Mouse (Mus musculus) cerebellum, postnatal 10 days (tissue): Measurements from ENCODE around the gene Tmem198b.
"Not testable (repeated sequence)": the region's sequence is repeated elsewhere in the genome, so short reads cannot be mapped to it uniquely, and the experiment has no call there.

ENCODE experiments used
- DNase-seq, 2 experiments: peaks; one replicate each; pipeline ENCODE4 v3.0.0; 2021; ENCODE audit warnings: mixed read lengths in 2 of 2

The Tmem198b gene

DNA sequence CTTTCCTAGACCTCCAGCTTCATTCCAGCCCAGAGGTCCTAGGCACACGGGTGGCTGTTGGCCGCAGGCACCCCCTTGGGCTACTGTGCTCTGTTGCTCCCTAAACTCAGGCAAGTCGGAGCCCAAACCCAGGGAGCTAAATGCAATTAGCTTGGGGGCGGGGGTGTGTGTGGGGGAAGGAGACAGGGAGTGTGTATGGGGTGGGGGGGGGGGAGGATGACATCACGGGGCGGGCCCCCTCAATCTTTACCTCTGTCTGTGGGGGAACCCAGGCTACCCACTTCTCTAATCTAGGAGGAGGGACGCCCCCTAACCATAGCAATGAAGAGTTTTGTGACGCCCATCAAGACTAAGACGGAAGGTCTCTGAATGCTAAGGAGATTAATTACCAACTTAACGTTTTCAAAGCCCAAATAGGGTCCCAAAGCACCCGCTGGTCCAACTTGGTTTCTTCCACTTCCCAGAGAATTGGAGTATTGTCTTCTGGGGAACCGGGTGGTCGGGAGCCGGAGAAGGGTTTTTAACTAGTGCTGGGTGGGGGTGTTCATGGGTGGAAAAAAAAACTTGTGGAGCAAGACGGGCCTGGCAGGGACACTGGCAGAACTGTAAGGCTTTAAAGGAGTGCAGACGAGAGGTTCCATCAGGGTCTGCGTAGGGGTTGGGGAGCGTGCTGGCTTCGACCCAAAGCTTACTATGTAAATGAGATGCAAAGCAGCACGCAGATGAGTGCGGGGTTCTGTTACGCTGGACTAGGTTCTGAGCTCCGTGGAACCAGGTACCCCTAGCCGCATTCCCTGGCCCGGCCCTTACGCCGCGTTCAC, at the start of gene Tmem198b:
TSS of gene Tmem198b (minus strand) at position 100 of the 821 bp plus-strand sequence.
- DNase-seq: peak; percentile 83 to 88

DNA sequence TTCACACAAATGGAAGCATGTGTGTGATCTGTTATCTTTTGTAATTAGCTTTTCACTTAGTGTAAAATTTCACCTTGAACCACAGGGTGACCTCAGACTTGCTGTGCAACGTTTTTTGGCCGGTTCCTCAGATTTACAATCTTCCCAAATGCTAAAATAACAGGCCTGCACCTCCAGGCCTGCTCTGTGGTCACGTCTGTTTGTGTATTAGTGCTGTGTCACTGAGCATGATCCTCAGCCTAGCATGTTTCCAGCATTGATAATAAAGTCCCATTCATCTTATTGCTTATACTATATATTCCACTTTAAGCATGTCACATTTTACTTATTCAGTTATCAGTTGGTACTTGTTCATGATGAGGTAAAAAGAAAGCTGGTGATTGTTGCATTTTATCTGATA, 46.2 kb upstream of the Tmem198b start:
- no peak for DNase-seq

DNA sequence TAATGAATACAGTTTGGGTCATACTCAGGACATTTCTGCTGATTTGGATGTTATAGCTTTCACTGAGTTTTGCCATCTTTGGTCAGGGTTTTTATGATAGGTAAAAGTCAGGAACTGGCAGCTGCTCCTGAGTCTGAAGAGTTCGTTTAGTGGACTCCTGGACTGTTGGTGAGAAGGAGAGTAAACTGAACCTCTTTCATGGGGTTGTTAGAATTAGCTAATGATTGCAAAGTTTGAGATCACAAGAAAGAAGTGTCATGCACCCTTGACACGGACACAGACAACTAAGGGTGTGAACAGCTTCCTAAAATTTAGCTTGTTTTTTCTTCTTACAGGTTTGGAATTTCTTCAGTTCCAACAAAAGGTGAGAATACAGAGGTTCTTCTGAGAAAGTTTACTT, 44.3 kb upstream of the Tmem198b start:
- DNase-seq: no peak

DNA sequence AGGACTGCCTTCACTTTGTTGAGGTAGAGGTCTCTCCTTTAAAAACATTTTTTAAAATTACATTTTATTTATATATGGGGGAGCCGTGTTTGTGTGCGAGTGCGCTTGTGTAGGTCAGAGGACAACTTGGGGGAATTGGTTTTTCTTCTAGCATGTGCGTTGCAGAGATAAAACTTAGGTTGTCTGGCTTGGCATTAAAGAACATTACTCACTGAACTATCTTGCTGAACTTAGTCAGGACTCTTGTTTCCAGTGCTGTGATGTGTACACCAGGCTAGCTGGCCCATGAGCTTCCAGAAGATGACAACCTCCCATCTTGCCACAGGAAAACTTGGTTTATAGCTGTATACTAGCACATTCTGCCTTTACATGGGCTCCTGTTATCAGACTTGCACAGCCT, 42.5 kb upstream of the Tmem198b start:
- no peak for DNase-seq

DNA sequence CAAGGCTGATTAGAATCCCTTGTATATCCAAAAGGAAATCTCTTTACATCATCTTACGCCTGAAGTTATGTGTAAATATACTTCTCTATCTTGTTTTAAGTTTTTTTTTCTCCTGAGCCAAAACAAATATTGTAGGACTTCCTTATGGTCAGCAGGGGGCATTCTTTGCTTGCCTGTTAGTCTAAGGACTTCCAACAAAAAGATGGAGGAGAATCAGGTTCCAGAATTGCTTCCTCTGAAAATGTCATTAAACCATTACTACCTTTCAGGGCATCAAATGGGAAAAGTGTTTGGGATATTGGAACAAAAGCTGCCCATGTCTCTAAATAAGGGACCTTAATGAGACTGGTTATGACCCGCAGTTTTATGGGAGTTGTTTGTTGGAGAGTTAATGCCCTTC, 41.3 kb upstream of the Tmem198b start:
- peak; percentile 43 to 61 for DNase-seq

DNA sequence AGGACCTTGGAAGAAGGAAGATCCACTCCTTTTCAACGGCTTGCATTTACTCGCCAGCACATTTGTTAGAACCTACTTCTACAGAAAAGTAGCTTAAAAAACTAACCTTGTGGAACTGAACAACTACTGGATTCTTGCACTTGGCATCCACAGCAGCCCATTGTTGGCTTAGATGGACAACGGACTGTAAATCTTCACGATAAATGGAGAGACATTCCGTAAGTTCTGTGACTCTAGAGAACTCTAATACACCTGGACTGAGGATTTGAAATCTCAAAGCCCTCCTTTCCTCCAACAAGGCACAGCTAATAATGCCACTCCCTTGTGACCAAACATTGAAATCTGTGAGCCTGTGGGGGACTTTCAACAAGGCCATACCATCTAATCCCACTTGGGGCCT, 39.1 kb upstream of the Tmem198b start:
- no peak for DNase-seq

DNA sequence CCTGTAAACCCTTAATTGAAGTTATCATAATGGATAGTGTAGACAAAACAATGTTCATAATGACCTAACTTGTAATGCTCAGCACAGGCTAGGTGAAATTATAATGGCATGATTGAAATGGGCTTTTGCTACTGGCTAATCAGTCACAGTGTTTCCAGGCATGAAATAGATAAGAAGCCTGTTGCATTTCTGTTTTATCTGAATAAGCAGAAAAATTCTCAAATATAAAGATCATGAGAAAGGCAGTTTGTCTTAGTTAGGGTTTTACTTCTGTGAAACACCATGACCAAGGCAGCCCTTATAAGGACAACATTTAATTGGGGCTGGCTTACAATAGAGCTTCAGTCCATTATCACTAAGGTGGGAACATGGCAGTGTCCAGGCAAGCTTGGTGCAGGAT, 36.4 kb upstream of the Tmem198b start:
- no peak for DNase-seq

DNA sequence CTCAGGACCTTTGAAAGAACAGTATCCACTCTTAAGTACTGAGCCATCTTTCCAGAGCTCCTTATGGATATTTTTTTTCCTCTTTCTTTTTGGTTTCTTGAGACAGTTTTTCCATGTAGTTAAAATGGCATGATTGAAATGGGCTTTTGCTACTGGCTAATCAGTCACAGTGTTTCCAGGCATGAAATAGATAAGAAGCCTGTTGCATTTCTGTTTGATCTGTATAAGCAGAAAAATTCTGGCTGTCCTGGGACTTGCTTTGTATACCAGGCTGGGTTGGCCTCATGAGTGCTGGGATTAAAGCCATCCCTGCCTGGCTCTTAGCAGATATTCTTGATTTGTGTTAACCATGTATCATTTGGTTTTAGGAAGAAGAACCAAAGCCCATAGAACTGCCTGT, 35.3 kb upstream of the Tmem198b start:
- DNase-seq: no peak

DNA sequence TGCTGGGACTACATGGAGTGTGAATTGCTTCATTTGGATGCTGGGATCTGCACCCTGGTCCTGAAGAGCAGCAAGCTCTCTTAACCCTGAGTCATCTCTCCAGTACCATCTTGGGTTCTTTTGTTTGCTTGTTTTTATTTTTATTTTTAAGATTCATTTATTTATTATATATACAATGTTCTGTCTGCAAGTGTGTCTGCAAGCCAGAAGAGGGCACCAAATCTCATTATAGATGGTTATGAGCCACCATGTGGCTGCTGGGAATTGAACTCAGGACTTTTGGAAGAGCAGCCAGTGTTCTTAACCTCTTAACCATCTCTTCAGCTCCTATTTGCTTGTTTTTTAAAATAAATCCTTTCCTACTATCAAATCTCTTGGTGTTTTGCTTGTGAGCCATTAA, 33.2 kb upstream of the Tmem198b start:
- no peak for DNase-seq

DNA sequence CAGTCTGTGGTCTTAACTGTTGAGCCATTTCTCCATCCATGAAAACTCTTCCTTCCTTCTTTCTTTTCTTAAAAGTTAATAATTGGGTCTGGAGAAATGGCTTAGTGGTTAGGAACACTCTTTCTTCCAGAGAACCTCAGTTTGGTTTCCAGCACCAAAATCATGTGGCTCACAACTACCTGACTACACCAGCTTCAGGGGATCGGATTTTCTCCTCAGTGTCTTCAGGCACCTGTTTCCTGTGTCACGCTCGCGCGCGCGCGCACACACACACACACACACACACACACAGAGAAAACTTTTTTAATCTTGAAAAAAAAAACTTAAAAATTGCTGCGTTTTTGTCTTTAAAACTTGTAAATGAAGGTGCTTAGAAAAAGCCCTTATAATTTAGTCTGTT, 19.7 kb upstream of the Tmem198b start:
- no peak for DNase-seq

DNA sequence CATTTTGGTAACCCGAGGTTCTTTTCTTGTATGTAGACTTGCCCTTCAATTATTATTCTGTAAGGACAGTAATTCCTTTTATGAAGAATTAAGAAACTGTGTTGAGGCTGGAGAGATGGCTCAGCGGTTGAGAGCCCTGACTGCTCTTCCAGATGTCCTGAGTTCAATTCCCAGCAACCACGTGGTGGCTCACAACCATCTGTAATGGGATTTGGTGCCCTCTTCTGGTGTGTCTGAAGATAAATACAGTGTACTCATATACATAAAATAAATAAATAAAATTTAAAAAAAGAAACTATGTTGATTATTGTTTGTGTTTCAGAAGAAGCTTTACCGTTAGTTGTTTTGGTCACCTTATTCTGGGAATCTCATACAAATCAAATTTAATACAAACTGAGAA, 18.9 kb upstream of the Tmem198b start:
- DNase-seq: not testable (repeated sequence)

DNA sequence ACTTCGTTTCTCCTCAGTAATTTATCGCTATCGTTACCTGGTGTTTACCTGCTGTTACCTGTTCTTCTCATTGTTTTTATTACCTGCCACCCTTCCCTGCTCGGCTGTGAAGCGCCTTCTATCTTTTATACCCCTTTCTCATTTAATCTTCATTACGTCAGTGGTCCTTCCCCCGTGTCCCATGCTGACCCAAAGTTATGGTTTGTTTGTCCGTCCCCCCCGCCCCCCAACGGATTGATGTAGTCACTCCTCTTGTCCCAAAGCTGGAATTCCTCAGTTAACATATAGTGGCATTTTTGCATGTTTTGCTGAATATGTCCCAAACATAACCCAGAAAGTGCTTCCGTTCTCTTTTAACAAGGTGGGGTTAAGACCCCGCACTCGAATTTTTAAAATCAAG, 18.0 kb upstream of the Tmem198b start:
- no peak for DNase-seq

DNA sequence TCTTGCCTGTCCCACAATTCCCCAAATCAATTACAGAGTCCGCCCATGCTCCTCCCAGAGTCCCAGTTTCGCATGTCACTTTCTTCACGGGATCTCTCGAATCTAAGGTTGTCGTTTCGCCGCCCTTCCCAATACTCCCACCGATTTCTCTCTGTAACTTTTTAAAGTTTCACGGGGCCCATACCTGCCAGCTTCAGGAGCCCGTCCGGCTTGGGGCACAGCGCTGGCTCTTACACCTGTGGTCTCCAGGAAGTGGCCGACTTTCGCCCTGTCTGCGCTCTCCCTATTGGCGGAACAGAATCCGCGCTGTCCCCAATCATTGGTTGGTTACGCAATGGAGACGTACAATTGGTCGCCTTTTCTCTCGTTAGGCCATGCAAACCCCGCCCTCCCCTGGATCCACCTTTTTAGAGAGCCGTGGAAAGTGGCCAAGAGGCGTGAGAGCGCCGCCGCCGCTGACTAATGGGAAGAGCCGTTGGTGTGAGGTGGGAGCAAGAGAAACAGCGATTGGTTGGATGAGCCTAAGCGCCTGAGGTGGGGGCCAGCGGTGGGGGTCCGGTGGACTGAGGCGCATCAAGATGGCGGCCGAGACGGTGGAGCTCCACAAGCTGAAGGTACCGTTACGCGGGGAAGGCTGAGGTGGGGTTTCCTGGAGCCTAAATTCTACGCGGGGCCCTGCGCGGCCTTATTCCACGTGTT, 17.3 kb upstream of the Tmem198b start, which contains the start of gene Ormdl2:
TSS of gene Ormdl2 (minus strand) at position 288 of the 699 bp plus-strand sequence.
- DNase-seq: peak; percentile 99

DNA sequence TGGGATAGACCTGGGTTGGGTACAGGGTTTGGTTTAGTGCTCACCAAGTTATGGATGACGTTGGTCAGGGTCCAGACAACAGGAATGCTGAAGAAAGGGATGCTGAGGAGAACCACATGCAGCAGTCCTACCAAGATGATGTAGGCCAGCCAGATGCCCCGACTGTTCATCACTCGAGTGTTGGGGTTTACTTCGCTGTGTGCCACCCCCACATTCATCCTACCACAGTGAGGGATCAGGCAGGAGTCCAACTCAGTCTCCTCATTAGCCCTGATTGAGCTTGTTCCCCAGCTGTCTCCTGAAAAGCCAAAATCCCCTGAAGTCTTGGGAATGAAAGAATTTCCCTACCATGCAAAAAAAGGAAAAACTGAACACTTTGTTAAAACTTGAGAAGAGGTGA, 16.0 kb upstream of the Tmem198b start:
- DNase-seq: peak in 1 of 2 experiments; percentile 9

DNA sequence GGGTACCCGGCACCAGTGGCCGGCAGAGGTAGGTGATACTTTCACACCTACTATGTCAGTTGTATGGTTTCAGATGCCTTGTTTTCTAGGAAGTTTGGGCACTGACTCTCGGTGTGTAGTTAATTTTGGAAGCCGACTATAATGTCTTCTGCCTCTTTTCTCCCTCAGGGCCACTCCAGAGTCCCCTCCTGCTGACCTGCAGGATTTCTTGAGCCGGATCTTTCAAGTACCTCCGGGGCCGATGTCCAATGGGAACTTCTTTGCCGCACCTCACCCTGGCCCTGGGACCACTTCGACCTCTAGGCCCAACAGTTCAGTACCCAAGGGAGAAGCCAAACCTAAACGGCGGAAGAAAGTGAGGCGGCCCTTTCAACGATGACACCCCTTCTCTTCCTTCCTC, 12.9 kb upstream of the Tmem198b start, which contains the start of gene Sarnp:
TSS of gene Sarnp (plus strand) at position 301 of the 400 bp plus-strand sequence.
- no peak for DNase-seq

DNA sequence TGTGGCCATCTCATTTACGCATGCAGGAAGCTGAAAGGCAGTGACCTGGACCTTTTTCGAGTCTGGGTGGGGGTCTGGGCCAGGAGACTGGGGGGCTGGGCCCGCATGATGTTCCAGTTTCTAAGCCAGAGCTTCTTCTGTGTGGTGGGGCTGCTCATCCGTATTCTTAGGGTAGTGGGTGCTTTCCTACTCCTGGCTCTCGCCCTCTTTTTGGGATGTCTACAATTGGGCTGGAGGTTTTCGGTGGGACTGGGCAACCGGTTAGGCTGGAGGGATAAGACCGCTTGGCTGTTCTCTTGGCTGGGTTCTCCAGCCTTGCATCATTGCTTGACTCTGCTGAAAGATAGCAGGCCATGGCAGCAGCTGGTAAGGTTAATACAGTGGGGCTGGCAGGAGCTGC, 2.8 kb upstream of the Tmem198b start:
- no peak for DNase-seq

DNA sequence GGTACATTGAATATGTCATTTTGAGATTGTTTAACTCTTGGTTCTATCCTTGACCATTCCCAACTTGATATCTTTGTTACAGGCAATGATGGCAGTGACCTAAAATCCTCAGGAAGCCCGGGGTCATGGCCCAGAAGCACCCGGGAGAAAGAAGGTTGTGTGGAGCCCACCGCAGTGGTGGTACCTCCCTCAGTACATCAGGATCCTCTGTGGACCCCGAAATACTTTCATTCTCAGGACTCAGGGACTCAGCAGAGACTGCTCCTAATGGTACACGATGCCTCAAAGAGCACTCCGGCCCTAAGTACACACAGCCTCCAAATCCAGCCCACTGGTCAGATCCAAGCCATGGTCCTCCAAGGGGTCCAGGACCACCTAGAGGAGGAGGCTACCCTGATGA, 1.9 kb upstream of the Tmem198b start:
- peak in 1 of 2 experiments; percentile 16 for DNase-seq

DNA sequence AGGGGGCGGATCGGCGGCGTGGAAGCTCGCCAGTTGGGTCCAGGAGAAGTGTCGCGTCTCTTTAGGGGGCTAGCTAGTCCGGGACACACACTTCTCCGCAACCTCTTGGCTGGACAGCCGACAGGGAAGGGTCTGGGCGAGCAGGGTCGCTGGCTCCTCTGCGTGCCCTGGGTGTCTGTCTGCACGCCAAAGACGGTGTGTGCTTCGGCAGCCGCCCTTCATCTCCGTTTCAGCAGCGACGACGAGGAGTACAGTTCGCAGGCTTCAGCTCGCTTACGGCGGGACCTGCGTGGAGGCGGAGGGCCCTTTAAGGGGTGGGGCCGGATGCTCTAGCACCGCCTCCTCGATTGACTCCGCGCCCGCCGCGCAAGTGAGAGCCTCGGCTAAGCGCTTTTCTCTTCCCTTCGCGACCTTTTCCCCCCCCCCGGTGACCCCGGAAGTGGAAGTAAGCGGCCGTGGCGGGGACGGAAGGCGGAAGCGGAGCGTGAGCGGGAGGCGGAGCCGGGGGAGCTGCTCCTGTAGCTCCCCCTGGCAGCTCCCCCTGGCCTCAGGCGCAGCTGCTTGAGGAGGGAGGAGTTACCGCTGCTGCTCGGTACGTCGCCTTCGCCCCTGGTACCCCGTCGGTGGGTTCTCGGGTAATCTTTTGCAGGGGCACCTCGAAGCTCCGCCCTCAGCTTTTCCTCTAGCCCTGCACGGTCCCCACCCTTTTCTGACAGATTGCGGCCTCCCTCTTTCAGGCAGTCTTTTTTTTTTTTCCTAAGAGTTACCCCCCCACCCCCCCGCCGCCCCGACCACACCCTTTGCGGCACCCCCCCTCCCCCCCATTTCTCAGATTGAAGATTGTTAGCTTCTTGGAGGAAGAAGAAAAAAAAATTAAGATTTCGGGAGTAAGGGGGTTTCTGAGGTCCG, 1.2 kb upstream of the Tmem198b start:
- peak; percentile 98 to 99 for DNase-seq

DNA sequence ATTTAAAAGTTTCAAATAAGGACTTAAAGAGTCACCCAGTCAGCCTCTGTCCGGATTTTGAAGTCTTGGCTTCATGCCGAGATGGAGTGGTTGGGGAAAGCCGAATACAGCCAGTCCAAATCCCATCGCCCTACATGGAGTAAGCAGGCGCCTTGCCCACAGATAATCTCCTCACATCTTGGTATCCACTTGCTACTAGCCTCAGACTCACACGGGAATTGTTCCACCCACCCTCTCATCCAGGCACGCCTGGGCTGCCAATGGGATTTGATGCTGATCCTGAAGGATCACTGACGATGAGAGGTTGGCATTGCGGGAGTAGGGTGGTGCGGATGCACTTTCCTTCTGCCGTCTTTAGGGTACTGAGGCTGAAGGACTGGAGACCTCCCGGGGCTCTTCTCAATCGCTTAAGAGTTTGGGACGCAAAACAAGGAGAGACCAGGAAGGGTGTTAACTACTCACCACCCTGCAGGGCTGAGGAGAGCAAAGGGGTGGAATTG, 349 bp downstream of the Tmem198b start, which contains the start of gene Dnajc14:
TSS of gene Dnajc14 (plus strand) at position 292 of the 500 bp plus-strand sequence.
- peak; percentile 80 to 83 for DNase-seq

DNA sequence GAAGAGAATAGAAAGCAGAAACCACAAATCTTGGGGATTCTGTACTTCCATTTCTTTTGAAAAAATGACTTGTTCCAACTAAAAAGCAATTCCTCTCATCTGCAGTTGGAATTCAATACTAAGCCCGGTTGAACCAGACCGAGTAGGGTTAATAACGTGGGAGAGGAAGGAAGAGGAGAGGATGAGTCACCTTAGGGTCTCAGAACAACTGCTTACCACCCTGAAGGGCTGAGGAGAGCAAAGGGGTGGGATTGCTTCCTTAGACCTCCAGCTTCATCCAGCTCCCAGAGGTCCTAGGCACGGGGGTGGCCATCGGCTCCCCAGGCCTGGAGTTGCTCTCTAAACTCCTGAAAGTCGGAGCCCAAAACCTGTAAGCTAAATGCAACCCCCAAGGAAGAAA, 809 bp downstream of the Tmem198b start:
- no peak for DNase-seq

DNA sequence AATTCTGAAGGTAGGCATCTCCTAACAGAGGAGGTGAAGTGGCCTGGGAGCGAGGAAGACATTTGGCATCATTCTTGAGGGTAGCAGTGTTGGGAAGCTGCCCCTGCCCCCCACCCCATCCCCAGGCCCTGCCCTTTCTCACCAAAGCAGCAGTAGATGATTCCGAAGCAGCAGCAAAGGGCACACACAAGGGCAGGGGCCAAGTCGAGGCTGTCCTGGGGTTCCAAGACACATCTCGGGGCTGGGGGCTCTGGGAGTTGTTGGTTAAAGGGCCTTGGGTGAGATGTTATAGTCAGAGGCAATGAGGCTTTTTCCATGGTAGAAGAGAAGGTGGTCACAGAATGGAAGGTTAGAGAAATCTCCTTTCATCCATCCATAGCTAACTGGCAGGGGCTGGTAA, 1.2 kb downstream of the Tmem198b start:
- DNase-seq: no peak

DNA sequence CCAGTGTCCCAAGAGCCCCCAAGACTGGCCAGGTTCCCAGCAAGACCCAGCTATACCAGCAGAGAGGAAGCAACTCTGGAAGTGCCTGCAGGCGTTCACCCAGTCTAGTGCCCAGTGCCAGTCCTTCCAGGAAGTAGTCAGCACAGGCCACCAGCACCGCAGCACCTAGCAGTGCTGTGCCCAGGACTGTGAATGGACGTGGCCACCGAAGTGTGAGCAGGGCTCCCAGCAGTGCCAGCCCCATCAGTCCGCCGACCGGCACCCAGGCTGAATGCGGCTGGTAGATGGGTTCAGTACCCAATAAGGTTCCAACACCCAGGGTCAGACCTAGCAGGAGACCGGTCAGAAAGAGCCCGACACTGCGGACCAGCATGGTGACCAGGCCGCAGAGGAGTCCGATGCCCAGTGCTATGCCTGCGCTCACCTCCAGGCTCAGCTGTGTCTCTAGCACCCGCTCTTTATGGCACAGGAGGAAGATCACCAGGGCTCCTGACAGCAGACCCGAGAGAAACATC, 2.1 kb downstream of the Tmem198b start:
- peak in 1 of 2 experiments; percentile 16 for DNase-seq
